Mouse (Mus musculus) kidney, adult 2 months (tissue): ENCODE data around the gene Mrpl9. TPM values are rescaled to one million over a fixed set of nuclear protein-coding genes. Genes with fewer than 3 reads are reported as not detected.

Source experiments
- DNase-seq: peaks from one replicate; pipeline ENCODE4 v3.0.0; 2021
- H3K27ac ChIP-seq: fragments of 200-500 bp; 2 replicates; pipeline ENCODE4 v1.5.1; 2012; ENCODE audit warnings: low read depth, low read length, control low read depth, inconsistent platforms; ENCODE audit not compliant: insufficient read depth
- H3K27me3 ChIP-seq: fragments of 200-500 bp; replicated peaks from 2 replicates; pipeline ENCODE4 v1.6.1; 2012; ENCODE audit warnings: mild to moderate bottlenecking, moderate library complexity, low read length, inconsistent platforms; ENCODE audit not compliant: control insufficient read depth, insufficient read depth
- H3K36me3 ChIP-seq: fragments of 200-500 bp; 2 replicates; pipeline ENCODE4 v1.6.1; 2012; ENCODE audit warnings: mild to moderate bottlenecking, moderate library complexity, low read length, inconsistent platforms; ENCODE audit not compliant: control insufficient read depth, insufficient read depth
- H3K4me1 ChIP-seq: fragments of 200-500 bp; 2 replicates; pipeline ENCODE4 v1.6.1; 2011; ENCODE audit warnings: low read length; ENCODE audit not compliant: control insufficient read depth, insufficient read depth
- H3K4me3 ChIP-seq: fragments of 200-500 bp; 2 replicates; pipeline ENCODE4 v1.5.1; 2011; ENCODE audit warnings: mild to moderate bottlenecking, low read depth, low read length, control low read depth; ENCODE audit not compliant: insufficient read depth
- CTCF ChIP-seq: fragments of 200-500 bp; conservative IDR thresholded peaks from 2 replicates; pipeline ENCODE4 v1.5.1; 2011; ENCODE audit warnings: low read depth, mild to moderate bottlenecking, control low read depth, low read length, moderate library complexity, mixed read lengths; ENCODE audit not compliant: insufficient read depth, insufficient read length
- POLR2A ChIP-seq: fragments of 200-500 bp; IDR thresholded peaks from one replicate; pipeline ENCODE4 v1.6.1; 2011; ENCODE audit warnings: low read depth, low read length, control low read depth
- WGBS: fragments of 180-500 bp; shearing (Covaris S2); methylation state at CpG from one replicate; pipeline ENCODE4 v1.1.7; 2018; 5-methylcytosine and 5-hydroxymethylcytosine counted together
- polyA plus RNA-seq: library from polyadenylated mRNA; depleted of rRNA; stranded (reverse); fragments of >200 nt; gene quantifications from 2 replicates; pipeline ENCODE4 v1.2.3, GENCODE M21; 2012; rRNA removed

Mrpl9 gene
- polyA plus RNA-seq, 1 experiment, result 47.8 TPM

- DNase-seq, result no peak
- TF ChIP-seq CTCF (no peak), POLR2A (no peak)
- WGBS, result 30% methylated on average over 20 of the region's 20 CpGs
- no peak overlapping the region for H3K4me3 ChIP-seq
- H3K4me1 ChIP-seq, result no peaks in the 10 kb centered on the region
- no peaks in the 10 kb centered on the region for H3K36me3 ChIP-seq
- H3K27ac ChIP-seq, result no peak overlapping the region
- H3K27me3 ChIP-seq, result no peaks in the 10 kb centered on the region
Observed at GRCm38 (mm10) chr3:94483790-94484439, 40.8 kb downstream of the Mrpl9 start.

- 83% methylated on average over 7 of the region's 7 CpGs for WGBS
- H3K36me3 ChIP-seq, result no peaks in the 10 kb centered on the region
- no peak overlapping the region for H3K4me3 ChIP-seq
- no peak for DNase-seq
- no peaks in the 10 kb centered on the region for H3K4me1 ChIP-seq
- H3K27me3 ChIP-seq, result no peaks in the 10 kb centered on the region
- no peak for TF ChIP-seq CTCF
- no peak overlapping the region for H3K27ac ChIP-seq
Observed at GRCm38 (mm10) chr3:94485922-94486321, 42.8 kb downstream of the Mrpl9 start.

- Histone ChIP-seq H3K27me3 (no peaks in the 10 kb centered on the region), H3K27ac (no peak overlapping the region), H3K36me3 (no peaks in the 10 kb centered on the region), H3K4me1 (no peaks in the 10 kb centered on the region), H3K4me3 (no peak overlapping the region)
- no peak for TF ChIP-seq POLR2A
- TF ChIP-seq CTCF, result no peak
- WGBS, result 74% methylated on average over 6 of the region's 6 CpGs
- no peak for DNase-seq
Observed at GRCm38 (mm10) chr3:94487581-94487980, 44.5 kb downstream of the Mrpl9 start.

GRCm38 (mm10) chr3:94497162-94497561 lies 54.0 kb downstream of the Mrpl9 start:
- 83% methylated on average over 4 of the region's 4 CpGs for WGBS
- Histone ChIP-seq H3K27me3 (no peaks in the 10 kb centered on the region), H3K36me3 (no peaks in the 10 kb centered on the region), H3K4me3 (no peak overlapping the region), H3K27ac (no peak overlapping the region), H3K4me1 (no peaks in the 10 kb centered on the region)
- TF ChIP-seq CTCF (no peak), POLR2A (no peak)
- no peak for DNase-seq

Other genes starting within 250 kb of the Mrpl9 start
- gene Gm5286, start 246.6 kb upstream of the Mrpl9 start, polyA plus RNA-seq, result not detected in 2 replicates
- not detected in 2 replicates for gene Gm4778, start 179.3 kb upstream of the Mrpl9 start, polyA plus RNA-seq
- gene Them4, start 133.2 kb upstream of the Mrpl9 start, polyA plus RNA-seq, result 6.5 and 7.6 TPM in 2 replicates
- 0.06 and 0.07 TPM in 2 replicates for gene Them5, start 101.2 kb upstream of the Mrpl9 start, polyA plus RNA-seq
- gene C2cd4d, start 80.9 kb upstream of the Mrpl9 start, polyA plus RNA-seq, result 0.86 and 1.5 TPM in 2 replicates
- 21.8 and 24.4 TPM in 2 replicates for gene Rorc, start 70.5 kb upstream of the Mrpl9 start, polyA plus RNA-seq
- 0.14 and 0.20 TPM in 2 replicates for gene Lingo4, start 44.8 kb upstream of the Mrpl9 start, polyA plus RNA-seq
- gene Tdrkh, start 30.0 kb upstream of the Mrpl9 start, polyA plus RNA-seq, result 0.75 and 0.90 TPM in 2 replicates
- 0.25 and 1.0 TPM in 2 replicates for gene Oaz3, start 597 bp downstream of the Mrpl9 start, polyA plus RNA-seq
- gene Celf3, start 35.0 kb downstream of the Mrpl9 start, polyA plus RNA-seq, result 1.6 and 2.2 TPM in 2 replicates
- gene Riiad1, start 37.0 kb downstream of the Mrpl9 start, polyA plus RNA-seq, result 0.39 and 0.47 TPM in 2 replicates
- gene Snx27, start 139.4 kb downstream of the Mrpl9 start, polyA plus RNA-seq, result 14.3 and 16.4 TPM in 2 replicates
- gene Gm10972, start 199.8 kb downstream of the Mrpl9 start, polyA plus RNA-seq, result not detected in 2 replicates
- 15.3 and 15.9 TPM in 2 replicates for gene Tuft1, start 215.6 kb downstream of the Mrpl9 start, polyA plus RNA-seq